Mouse (Mus musculus): Measurements from ENCODE around the gene Atp8a2.

GRCm38 (mm10) chr14:60030666-60031065, 166.3 kb downstream of the Atp8a2 start:
- TF ChIP-seq CTCF (IDR thresholded peaks at IDR 0.05; ENCODE audit: low read depth) (no peak), EP300 (IDR thresholded peaks at IDR 0.05; ENCODE audit: low read depth) (no peak)

All from heart, postnatal 0 days (tissue).